ENCODE assay signal across 1 mouse cellular context in the genomic region with DNA sequence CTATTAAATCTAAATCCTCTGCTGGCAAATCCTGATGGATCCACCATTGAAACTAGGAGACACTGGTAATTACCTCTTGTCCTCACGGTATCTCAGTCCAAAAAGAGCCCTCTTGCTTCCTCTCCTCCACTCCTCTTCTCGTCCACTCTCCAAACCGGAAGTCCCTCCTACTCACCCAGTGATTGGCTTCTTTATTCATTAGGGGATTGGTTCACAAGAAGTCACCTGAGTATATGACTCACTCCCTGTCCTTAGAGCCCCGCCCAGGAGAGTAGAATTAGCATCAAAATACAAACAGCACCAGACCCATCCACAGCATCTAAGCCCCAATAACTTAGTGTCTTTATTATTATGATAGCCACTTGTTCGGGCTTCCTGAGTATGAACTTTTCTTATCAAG.
TF ChIP-seq lines count a peak whose summit lies in the region.

No protein-coding gene starts in this region.

TF ChIP-seq in MEL, 35 proteins besides CTCF, POLR2A, EP300 and RAD21 (continued from another document):
- TF ChIP-seq MYC (IDR thresholded peaks at IDR 0.05; ENCODE audit: low read depth, low read length) = no peak
- no peak for TF ChIP-seq CHD1 (IDR thresholded peaks at IDR 0.05; ENCODE audit: low read depth, low read length)
- no peak for TF ChIP-seq SMC3 (IDR thresholded peaks at IDR 0.05; ENCODE audit: low read depth, low read length)
- TF ChIP-seq SIN3A (IDR thresholded peaks at IDR 0.05; ENCODE audit: low read length) = no peak
- no peak for TF ChIP-seq KAT2A (conservative IDR thresholded peaks at IDR 0.05; ENCODE audit: low read depth, low read length)
- no peak for TF ChIP-seq NELFE (IDR thresholded peaks at IDR 0.05; ENCODE audit: low read depth, low read length)
- TF ChIP-seq ZKSCAN1 (IDR thresholded peaks at IDR 0.05; ENCODE audit: low read depth, low read length) = no peak
- no peak for TF ChIP-seq GABPA (IDR thresholded peaks at IDR 0.05; ENCODE audit: low read depth, low read length)
- TF ChIP-seq TAL1 (IDR thresholded peaks at IDR 0.05; ENCODE audit: low read length) = no peak
- no peak for TF ChIP-seq MYB (IDR thresholded peaks at IDR 0.05; ENCODE audit: low read depth, low read length)
- TF ChIP-seq GATA1 (IDR thresholded peaks at IDR 0.05; ENCODE audit: low read depth, low read length) = no peak
